Comparison of ENCODE assay signal across 10 mouse cellular contexts in the genomic region with DNA sequence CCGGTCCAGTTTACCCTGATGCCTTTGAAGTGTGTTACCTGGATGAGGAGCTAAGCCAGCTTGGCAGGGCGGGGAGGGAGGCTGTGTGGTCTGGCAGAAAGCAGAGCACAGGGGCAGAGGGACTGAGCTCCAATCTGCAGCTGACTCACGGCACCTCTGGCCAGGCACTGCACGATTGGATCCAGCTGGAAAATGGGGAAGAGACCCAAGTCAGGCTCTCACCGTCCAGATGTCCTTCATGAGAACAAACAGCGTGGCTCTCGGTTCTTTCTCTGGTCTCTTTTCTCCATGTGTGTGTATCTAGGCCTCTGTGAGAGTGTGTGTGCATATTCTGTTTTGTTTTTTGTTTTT. TPM values are rescaled to one million over a fixed set of nuclear protein-coding genes. Genes with fewer than 3 reads are reported as not detected.
DNase-seq lines count a peak whose midpoint lies in the region.
"Had no signal": no experiment of that assay in that cellular context is flagged by ENCODE, and none has a peak within 500 bp of the region (broad histone marks: within the 10 kb centered on the region; RNA-seq: fewer than 3 reads in every experiment).

No protein-coding gene starts in this region.

- DNase-seq in kidney, postnatal 10 days, result peak; percentile 39
- DNase-seq in kidney, adult 11 months, result no peak
- peak; percentile 78 for DNase-seq in gastrocnemius, postnatal 25 days
- peak; percentile 65 to 70 for DNase-seq in heart, postnatal 36 days
- peak; percentile 67 for DNase-seq in lung, postnatal 36 days
- no peak for DNase-seq in layer of hippocampus, postnatal 36 days
- DNase-seq in cerebellum, adult 11-12 months, result no peak
- DNase-seq: adrenal gland, postnatal 36 days; cerebellum, adult 11 months; thymus, postnatal 36 days had no signal

- intact Hi-C loops in heart, postnatal 36 days (cut with DNase I), result no loop called here

RNA-seq across cellular contexts. Expression of gene Igfbp5, which starts 11.1 kb away (rescaled TPM):
- 100 to 1,000 TPM; 161 to 274 TPM for total RNA-seq in gastrocnemius, postnatal 25 days (2021)
- total RNA-seq in heart, postnatal 36 days (2021), result 100 to 1,000 TPM in 1 of 2 experiments, 10 to 100 TPM in 1; 95.6 to 123 TPM
- 10 to 100 TPM; 70.5 to 75.7 TPM for total RNA-seq in layer of hippocampus, postnatal 36 days (2021)

Comparison
In these comparisons a context has a peak if more than half of its experiments do, and no peak if none do; other contexts are left out.
1. DNase-seq: peak in kidney, postnatal 10 days (single experiment), gastrocnemius, postnatal 25 days (single experiment), heart, postnatal 36 days (2 of 2) and lung, postnatal 36 days (single experiment); none in kidney, adult 11 months (single experiment), layer of hippocampus, postnatal 36 days (0 of 2) and cerebellum, adult 11-12 months (single experiment).